Comparison of ENCODE assay signal across 9 mouse cellular contexts in genomic region chr19:46937173-46937572, GRCm38 (mm10).
DNase-seq lines count a peak whose midpoint lies in the region; ATAC-seq and TF ChIP-seq lines count a peak whose summit lies in the region.
"Had no signal": no experiment of that assay in that cellular context is flagged by ENCODE, and none has a peak within 500 bp of the region (broad histone marks: within the 10 kb centered on the region; RNA-seq: fewer than 3 reads in every experiment).

No protein-coding gene starts in this region.

- H3K27ac ChIP-seq in layer of hippocampus, adult 2 months, result peak overlapping the region; percentile 85
- H3K27ac ChIP-seq in embryonic facial prominence, embryonic 15.5 days (replicated peaks), result peak overlapping the region; percentile 76
- H3K27ac ChIP-seq in heart, embryonic 13.5 days (replicated peaks), result peak overlapping the region; percentile 84
- peak overlapping the region; percentile 66 for H3K27ac ChIP-seq in midbrain, embryonic 14.5 days (replicated peaks; ENCODE audit: low read depth, low read length)

- no peaks in the 10 kb centered on the region for H3K27me3 ChIP-seq in embryonic facial prominence, embryonic 15.5 days
- no peaks in the 10 kb centered on the region for H3K27me3 ChIP-seq in heart, embryonic 13.5 days (replicated peaks)
- no peaks in the 10 kb centered on the region for H3K27me3 ChIP-seq in midbrain, embryonic 14.5 days (ENCODE audit: control insufficient read depth, insufficient read depth, low read length)

- peak overlapping the region; percentile 21; the same call in 1 of the 2 replicates for H3K4me3 ChIP-seq in layer of hippocampus, adult 2 months
- no peak overlapping the region for H3K4me3 ChIP-seq in embryonic facial prominence, embryonic 15.5 days (replicated peaks)
- H3K4me3 ChIP-seq in heart, embryonic 13.5 days, result no peak overlapping the region
- no peak overlapping the region for H3K4me3 ChIP-seq in midbrain, embryonic 14.5 days (replicated peaks; ENCODE audit: low read depth, low read length)

- H3K4me2 ChIP-seq in embryonic facial prominence, embryonic 15.5 days (replicated peaks), result no peak overlapping the region
- peak overlapping the region; percentile 23 for H3K4me2 ChIP-seq in heart, embryonic 13.5 days
- H3K4me2 ChIP-seq in midbrain, embryonic 14.5 days (ENCODE audit: low read length), result no peak overlapping the region

- H3K9me3 ChIP-seq in embryonic facial prominence, embryonic 15.5 days (replicated peaks), result no peaks in the 10 kb centered on the region
- H3K9me3 ChIP-seq in heart, embryonic 13.5 days, result no peaks in the 10 kb centered on the region
- no peaks in the 10 kb centered on the region for H3K9me3 ChIP-seq in midbrain, embryonic 14.5 days (ENCODE audit: control insufficient read depth, low read length)

- no peak overlapping the region for H3K9ac ChIP-seq in embryonic facial prominence, embryonic 15.5 days
- H3K9ac ChIP-seq in heart, embryonic 13.5 days, result peak overlapping the region; percentile 67
- no peak overlapping the region for H3K9ac ChIP-seq in midbrain, embryonic 14.5 days (replicated peaks; ENCODE audit: low read length)

- no peak for ATAC-seq in embryonic facial prominence, embryonic 15.5 days (ENCODE audit: insufficient number of reproducible peaks, low FRiP score, low TSS enrichment, low read depth)
- ATAC-seq in heart, embryonic 13.5 days (ENCODE audit: extremely low read depth, insufficient number of reproducible peaks, low FRiP score, low TSS enrichment), result no peak
- no peak for ATAC-seq in midbrain, embryonic 14.5 days (ENCODE audit: low FRiP score, low TSS enrichment)

- TF ChIP-seq CTCF in layer of hippocampus, adult 2 months (conservative IDR thresholded peaks at IDR 0.05), result no peak

- DNase-seq in layer of hippocampus, adult 2 months (ENCODE audit: low spot score in 2 of 2), result no peak
- no peak for DNase-seq in layer of hippocampus, postnatal 25 days (ENCODE audit: extremely low spot score in 1 of 2, low spot score in 1 of 2)
- DNase-seq in midbrain, embryonic 14.5 days, result peak; percentile 17
- DNase-seq in MN1 (ENCODE audit: low spot score), result no peak
- no peak for DNase-seq in urinary bladder, postnatal 4 days (ENCODE audit: low spot score in 2 of 2)
- DNase-seq: cerebellum, adult 18-20 months; gastrocnemius, postnatal 36 days had no signal

- H3K4me1 ChIP-seq in embryonic facial prominence, embryonic 15.5 days, result peaks cover 6% of the 10 kb centered on the region
- H3K4me1 ChIP-seq in heart, embryonic 13.5 days, result peaks cover 43% of the 10 kb centered on the region
- no peaks in the 10 kb centered on the region for H3K4me1 ChIP-seq in midbrain, embryonic 14.5 days (ENCODE audit: control insufficient read depth, insufficient read depth, low read length)

- WGBS in embryonic facial prominence, embryonic 15.5 days, result 38% methylated on average over 6 of the region's 6 CpGs
- 25% methylated on average over 6 of the region's 6 CpGs for WGBS in heart, embryonic 13.5 days
- 63% methylated on average over 6 of the region's 6 CpGs for WGBS in midbrain, embryonic 14.5 days

- peaks cover under 1% of the 10 kb centered on the region; the same call in 1 of the 2 replicates for H3K36me3 ChIP-seq in embryonic facial prominence, embryonic 15.5 days
- H3K36me3 ChIP-seq in heart, embryonic 13.5 days, result peaks cover 17% of the 10 kb centered on the region
- H3K36me3 ChIP-seq in midbrain, embryonic 14.5 days (ENCODE audit: control insufficient read depth, insufficient read depth, low read length), result no peaks in the 10 kb centered on the region
